Mouse (Mus musculus) c-Kit-positive CD71-positive TER-119-negative erythroid progenitor cells, embryonic 14.5 days (primary cell): ENCODE measurements around the gene Bcas2.

ENCODE experiments used
- DNase-seq: peaks from one replicate; pipeline ENCODE4 v3.0.0-alpha.2; 2013; ENCODE audit warnings: low read depth

The Bcas2 gene

DNA sequence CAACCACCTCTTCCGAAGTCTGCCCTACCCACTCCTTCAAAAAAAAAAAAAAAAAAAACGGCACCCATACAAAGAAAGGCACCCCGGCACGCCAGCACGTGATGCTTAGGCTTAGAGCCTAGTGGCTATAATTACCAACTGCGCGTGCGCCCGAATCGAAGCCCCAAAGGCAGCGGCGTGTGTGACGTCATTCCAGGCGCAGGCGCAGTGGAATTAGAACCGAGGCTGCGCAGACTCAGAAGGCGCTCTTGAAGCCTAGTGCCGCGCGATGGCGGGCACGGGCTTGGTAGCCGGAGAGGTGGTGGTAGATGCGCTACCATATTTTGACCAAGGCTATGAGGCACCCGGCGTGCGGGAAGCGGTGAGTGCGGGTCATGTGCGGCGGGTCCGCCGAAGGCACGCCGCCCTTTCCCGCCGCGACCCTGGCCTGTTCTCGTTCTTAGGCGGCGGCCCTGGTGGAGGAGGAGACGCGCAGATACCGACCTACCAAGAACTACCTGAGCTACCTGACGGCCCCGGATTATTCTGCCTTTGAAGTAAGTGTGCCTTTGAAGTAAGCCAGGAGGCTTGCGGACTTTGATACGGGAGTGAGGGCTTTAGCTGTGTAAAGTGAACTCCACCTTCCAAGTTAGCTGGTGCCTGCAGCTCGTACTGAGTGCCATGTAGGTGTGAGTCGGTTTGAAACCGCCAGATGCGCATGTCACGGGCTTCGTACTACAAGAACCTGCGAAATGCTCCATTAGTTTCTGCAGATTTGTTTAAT lies at the start of gene Bcas2:
TSS of gene Bcas2 (plus strand) at position 151 of the 763 bp plus-strand sequence.
- peak; percentile 98 for DNase-seq

DNA sequence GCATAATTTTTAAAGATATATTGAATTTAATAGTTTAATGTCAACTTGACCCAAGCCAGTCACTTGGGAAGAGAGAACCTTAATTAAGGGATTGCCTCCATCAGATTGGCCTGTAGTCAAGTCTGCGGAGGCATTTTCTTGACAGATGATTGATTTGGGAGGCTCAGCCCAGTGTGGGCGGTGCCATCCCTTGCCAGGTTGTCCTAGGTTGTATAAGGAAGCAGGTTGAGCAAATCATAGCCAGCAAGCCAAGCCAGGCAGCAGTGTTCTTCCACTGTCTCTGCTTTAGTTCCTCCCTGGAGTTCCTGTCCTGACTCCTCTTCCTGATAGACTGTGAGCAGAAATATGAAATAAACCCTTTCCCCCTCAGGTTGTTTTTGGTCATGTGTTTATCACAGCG lies 47.8 kb upstream of the Bcas2 start:
- DNase-seq, result no peak

GRCm38 (mm10) chr3:103126138-103126537 lies 45.3 kb upstream of the Bcas2 start:
- no peak for DNase-seq

GRCm38 (mm10) chr3:103127177-103127576 lies 44.3 kb upstream of the Bcas2 start:
- DNase-seq, result no peak

DNA sequence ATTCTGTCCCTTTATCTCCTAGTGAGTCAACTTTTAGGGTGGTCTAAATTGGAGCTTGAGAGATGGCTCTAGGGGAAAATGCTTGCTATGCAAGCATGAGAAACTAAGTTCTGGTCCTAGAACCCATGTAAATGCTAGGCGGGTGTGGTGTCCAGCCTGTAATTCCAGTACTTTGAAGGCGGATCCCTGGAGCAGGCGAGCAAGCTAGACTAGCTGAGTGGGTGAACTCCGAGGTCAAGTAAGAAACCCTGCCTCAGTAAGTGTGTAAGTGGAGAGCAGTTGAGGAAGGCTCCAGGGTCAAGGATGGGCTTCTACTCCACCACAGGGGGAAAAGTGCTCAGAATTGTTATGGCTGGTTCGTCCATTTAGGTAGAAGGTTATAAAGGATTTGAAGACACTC lies 43.7 kb upstream of the Bcas2 start:
- no peak for DNase-seq

DNA sequence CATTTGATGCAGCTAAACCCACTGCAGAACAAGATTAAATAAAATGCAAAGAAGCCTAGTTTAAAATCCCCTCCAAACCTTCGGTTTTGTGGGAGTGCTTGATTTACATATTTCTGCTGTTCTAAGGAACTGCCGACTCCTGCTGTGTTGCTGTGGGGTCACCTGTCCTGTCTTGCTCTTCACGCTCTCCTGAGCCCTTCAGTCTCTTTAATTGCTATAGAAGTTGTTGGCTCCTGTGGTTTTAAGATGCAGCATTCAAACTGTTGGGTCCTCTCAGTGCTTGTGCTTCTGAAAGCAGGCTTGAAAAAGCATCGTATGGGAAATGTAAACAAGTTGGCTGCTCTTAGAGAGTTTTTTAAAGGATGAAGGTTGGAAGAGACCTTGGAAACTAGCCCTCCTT lies 43.2 kb upstream of the Bcas2 start:
- DNase-seq, result no peak

DNA sequence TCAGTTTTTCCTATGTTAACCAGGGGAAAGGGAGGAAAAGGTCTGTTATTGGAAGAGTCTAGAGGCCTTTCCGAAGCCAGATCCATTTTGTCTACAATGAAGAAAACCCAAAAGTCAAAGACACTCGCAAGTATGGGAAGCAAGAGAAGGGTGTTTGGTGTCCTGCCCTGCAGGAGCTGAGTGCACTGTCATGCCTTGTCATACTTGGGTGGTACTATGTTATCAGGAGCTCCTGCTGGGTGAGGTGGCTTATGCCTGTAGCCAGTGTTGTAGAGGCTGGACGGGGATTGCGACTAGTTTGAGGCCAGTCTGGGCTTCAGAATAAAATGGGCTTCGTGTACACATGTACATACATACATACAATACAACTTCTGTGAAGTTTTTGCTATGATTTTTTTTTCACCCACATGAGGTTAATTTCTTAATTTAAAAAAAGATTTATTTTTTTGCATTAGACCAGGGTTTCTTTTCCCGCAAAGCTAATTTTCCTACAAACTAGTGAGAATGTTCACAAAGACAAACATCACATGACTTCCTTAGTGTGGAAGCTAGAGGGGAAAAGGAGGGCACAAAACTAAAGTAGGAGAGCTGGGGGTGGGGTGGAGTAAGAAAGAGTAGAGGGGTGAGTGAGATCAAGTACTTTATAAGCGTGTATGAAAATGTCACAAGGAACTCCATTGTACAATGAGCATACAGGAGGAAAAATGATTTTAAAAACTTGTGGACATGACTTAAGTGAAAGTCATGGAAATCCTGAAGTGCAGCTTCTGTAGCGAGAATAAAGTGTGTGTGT lies 41.9 kb upstream of the Bcas2 start:
- DNase-seq, result peak; percentile 77

- peak; percentile 43 for DNase-seq
These were observed 41.2 kb upstream of the Bcas2 start for GRCm38 (mm10) chr3:103130236-103130751.

DNA sequence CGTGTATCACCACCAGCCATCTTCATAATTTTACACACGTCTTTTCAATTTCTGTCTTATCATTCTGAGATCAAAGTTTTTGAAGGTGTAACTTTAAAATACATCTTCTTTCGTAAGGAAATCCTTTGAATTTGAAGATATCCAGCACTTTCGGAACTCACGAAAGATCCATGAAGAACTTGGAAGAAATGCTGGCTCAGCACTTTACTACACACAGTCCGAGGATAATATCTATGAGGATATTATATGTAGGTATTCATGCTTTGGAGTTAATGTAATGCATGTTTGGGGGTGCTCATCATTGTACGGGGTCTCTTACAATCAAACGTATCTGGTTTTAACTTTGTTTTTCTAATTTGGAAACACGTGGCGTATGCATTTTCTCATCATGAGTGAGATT lies 38.4 kb upstream of the Bcas2 start:
- no peak for DNase-seq

DNA sequence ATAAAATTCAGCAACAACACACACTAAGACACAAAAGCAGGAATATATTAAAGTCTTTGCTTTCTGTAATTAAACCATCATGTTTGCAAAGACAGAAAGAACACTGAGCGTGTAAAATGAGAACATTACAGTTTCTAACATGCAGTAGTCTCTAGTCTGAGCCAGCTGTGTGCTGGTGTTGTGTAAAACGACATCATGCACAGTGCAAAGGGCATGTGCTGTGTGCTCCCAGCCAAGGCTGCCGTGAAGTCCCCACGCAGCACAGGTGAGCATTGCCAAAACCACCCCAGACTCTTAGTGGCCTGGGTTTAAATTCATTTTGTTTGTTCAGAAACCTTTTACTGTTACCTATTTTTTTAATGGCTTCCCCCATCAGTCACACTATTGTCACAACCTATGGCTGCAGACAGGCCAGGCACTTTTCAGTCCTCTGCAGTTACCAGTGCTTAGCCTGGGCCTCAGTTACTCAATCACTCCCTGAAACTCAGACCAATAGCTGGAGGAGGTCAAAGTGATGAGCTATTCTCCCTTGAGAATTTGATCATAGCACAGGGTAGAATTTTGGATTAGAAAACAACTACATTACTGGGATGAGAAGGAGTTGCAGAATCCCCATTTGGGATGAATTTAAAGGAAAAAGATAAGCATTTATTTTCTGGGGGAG lies 34.9 kb upstream of the Bcas2 start:
- DNase-seq, result no peak

- no peak for DNase-seq
These were observed 32.4 kb upstream of the Bcas2 start for GRCm38 (mm10) chr3:103139047-103139446.

DNA sequence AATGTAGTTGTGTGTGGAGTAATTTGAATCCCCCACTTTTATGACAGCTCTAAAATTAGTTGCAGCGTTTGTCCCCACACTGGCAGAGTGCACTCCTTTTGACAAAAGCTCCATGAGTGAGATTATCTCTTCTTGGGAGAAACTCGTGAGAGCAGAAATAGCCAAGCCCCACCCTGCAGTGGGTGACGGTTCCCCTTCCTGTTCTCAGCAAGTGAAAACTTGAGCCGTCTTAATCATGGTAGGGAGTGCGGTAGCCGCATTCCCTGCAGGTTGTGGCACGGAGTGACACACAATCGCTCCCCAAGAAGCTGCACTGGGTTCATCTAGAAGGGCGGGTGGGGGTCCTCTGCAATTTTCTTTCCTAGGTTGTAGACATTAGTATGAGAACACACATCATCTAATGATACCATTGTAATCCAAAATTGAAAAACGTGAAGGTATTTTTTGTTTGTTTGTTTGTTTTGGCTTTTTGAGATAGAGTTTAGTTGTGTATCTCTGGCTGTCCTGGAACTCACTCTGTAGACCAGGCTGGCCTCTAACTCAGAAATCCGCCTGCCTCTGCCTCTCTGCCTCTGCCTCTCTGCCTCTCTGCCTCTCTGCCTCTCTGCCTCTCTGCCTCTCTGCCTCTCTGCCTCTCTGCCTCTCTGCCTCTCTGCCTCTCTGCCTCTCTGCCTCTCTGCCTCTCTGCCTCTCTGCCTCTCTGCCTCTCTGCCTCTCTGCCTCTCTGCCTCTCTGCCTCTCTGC lies 31.2 kb upstream of the Bcas2 start:
- DNase-seq, result peak; percentile 56

DNA sequence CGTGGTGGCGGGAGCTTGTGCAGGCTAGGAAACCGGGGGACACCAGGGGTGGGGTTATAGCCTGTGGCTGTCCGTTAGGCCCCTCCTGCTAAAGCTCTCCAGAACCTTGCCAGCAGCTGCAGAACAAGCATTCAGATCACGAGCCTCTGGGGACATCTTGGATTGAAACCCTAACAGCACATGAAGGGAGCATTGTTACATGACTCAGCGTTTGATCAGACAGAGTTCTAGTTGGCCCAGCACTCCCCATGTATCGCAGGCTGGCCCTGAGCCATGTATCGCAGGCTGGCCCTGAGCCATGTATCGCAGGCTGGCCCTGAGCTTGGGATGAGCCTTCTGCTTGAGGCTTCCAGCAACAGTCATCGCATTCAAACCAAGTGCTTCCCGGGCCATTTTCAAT lies 30.2 kb upstream of the Bcas2 start:
- DNase-seq, result no peak

DNA sequence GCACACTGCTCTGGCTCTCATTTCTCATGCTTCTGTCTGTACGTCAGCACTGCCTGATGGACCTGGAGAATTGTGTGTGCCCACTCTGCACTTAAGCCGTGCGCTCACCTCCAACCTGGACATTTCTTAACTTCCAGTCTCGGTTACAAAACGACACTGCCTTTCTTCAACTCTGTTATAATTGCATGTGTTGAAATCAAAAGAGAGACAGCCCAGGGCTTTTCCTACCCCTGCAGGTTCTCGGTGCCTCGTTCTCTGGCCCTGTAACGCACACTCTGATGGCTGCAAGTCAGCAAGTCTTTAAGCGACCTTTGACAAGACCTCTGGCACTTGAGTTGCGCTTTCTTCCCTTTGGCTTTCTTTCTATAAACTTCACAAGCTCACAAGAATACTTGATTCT lies 29.1 kb upstream of the Bcas2 start:
- DNase-seq, result no peak

DNA sequence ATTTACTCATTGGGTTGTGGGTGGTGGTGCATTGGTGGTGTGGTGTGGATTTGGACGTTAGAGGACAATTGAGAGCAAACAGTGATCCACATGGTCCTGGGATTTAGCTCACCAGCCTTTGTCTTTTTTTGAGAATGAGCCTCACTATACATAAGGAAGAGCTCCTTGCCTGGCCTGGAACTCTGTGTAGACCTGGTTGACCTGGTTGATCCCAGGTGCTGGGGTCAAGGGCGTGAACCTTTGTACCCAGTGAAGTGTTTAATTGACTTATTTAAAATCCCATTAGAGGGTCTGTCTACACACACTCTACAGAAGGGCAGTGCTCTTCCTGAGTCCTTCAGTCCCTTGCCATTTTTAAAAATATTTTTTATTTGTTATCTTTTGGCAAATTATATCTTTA lies 26.1 kb upstream of the Bcas2 start:
- DNase-seq, result no peak

GRCm38 (mm10) chr3:103145791-103146190 lies 25.7 kb upstream of the Bcas2 start:
- DNase-seq, result no peak

DNA sequence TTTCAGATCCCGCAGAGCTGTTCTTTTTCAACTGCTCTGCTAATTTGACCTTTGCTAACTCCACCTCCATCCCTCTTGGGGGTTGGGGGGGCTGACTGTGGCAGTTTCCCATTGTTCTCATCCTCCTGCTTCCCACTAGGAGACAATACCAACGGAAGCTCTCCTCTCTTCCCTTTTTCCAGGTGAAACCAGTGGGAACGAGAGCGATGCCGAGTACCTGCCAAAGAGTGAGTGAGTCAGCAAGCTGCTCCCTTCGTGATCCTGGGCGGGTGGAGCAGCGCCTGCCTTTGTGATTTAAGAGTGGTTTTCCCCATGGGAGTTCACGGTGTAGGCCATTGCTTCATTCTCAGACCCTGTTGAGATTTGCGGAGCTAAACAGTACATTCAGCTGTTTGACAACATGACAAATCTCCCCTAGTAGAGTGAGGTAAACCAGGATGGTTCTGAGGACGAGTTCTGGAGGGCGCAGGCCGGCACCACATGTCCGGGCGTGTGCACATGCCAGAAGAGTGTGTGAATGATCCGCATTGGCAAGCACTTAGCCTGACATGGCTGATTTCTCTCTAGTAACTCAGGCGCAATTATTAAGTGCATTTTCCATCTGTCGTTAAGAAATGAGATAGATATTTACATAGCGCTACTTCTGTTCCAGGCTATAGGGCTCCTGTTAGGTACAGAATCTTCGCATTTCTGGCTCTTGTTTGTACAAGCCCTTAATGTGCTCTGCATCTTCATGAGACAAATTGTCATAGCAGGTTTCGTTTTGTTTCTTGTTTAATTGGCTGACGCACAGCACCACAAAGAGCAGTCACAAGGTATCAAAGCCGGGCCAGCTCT lies 24.9 kb upstream of the Bcas2 start:
- DNase-seq, result no peak

GRCm38 (mm10) chr3:103147775-103148174 lies 23.7 kb upstream of the Bcas2 start:
- DNase-seq, result no peak

GRCm38 (mm10) chr3:103148941-103149340 lies 22.5 kb upstream of the Bcas2 start:
- DNase-seq, result no peak

- no peak for DNase-seq
These were observed 17.7 kb upstream of the Bcas2 start for GRCm38 (mm10) chr3:103153761-103154160.
